Mouse (Mus musculus): ENCODE results near the gene Msn. TPM values are rescaled to one million over a fixed set of nuclear protein-coding genes. Genes with fewer than 3 reads are reported as not detected.
A peak's percentile ranks its signal among the peaks of the same experiment; 100 is the strongest.

Gene Msn
- polyA plus RNA-seq, 1 experiment, result 33.0 TPM

DNA sequence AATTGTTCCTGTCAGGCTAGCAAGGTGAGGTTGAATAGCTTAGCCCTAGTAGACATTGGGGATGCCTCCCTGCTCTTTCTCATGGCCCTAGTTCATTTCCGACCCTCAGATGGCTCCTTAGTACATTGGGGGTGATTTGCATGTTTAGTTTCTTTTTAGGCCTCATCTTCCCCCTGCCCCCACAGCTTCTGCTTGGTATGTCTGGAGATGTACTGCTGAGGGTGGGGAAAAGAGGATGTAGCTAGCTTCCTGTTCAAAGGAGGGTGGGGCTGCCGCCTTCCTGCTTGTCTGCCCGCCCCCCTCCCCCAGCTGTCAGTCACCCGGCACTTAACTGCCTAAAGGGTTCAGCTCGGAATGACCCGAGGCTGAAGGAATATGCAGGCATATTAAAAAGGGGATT is 34.8 kb downstream of the Msn start:
- TF ChIP-seq POLR2A (IDR thresholded peaks at IDR 0.05; ENCODE audit: borderline replicate concordance, insufficient read depth, low read length), result no peak
- no peak for TF ChIP-seq CTCF (IDR thresholded peaks at IDR 0.05; ENCODE audit: borderline replicate concordance, insufficient read depth, low read depth, low read length)
- Histone ChIP-seq H3K4me3 (replicated peaks; ENCODE audit: insufficient read depth, low read depth, low read length) (no peak overlapping the region), H3K27me3 (ENCODE audit: control insufficient read depth, insufficient read depth, low read length) (no peaks in the 10 kb centered on the region), H3K27ac (ENCODE audit: insufficient read depth, low read length) (no peak overlapping the region), H3K4me1 (ENCODE audit: control insufficient read depth, insufficient read depth, low read length) (no peaks in the 10 kb centered on the region)
- no peak for DNase-seq
- WGBS, result 63% methylated on average over 6 of the region's 6 CpGs

DNA sequence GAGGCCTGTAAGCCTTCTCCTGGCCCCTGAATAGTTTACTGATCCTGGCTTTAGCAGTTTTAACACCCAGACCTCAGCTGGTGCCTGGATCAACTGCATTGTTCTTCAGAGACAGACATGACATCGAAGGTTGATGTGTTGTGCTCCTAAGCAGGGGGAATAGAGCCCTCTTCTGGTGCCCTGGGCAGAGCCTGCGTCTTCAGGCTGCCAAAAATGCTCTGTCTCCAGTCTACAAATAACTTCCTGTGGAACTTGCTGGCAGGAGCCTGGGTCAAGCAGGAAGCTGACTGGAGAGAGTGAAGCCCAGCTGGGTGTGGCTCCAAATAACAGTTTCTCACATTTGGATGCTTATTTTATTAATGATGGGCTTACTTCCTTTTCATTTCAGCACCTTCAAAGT is 37.4 kb downstream of the Msn start:
- DNase-seq, result peak; percentile 9 to 25

DNA sequence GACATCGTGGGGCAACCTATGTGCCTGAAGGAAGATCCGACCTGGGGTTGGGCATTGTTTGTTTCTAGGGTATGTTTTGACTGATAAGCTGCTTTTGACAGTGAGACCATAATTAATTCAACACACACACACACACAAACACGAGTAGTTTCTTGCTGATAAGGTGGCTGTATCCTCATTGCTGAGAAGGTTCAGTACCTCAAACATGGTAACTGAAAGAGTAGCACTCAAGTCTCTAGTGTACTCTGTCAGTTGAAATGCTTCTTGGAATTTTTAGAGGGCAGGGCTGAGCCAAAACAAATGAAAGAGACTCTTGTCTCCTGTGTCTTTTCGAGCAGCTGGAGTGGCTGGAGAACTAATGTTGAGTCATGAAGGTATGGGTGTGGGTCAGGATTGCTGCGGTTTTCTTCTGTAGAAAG is 38.4 kb downstream of the Msn start:
- Histone ChIP-seq H3K27ac (ENCODE audit: insufficient read depth, low read length) (no peak overlapping the region), H3K4me1 (ENCODE audit: control insufficient read depth, insufficient read depth, low read length) (no peaks in the 10 kb centered on the region), H3K27me3 (ENCODE audit: control insufficient read depth, insufficient read depth, low read length) (no peaks in the 10 kb centered on the region), H3K4me3 (replicated peaks; ENCODE audit: insufficient read depth, low read depth, low read length) (no peak overlapping the region)
- no peak for DNase-seq
- TF ChIP-seq POLR2A (IDR thresholded peaks at IDR 0.05; ENCODE audit: borderline replicate concordance, insufficient read depth, low read length), result no peak
- TF ChIP-seq CTCF (IDR thresholded peaks at IDR 0.05; ENCODE audit: borderline replicate concordance, insufficient read depth, low read depth, low read length), result no peak
- WGBS, result 73% methylated on average over 5 of the region's 5 CpGs

More for the DNA sequence above, 37.4 kb downstream of the Msn start:
- TF ChIP-seq CTCF (IDR thresholded peaks at IDR 0.05; ENCODE audit: borderline replicate concordance, insufficient read depth, low read depth, low read length), result peak; percentile 24; the same call in 1 of the 2 replicates
- no peak for TF ChIP-seq POLR2A (IDR thresholded peaks at IDR 0.05; ENCODE audit: borderline replicate concordance, insufficient read depth, low read length)
- Histone ChIP-seq H3K4me3 (replicated peaks; ENCODE audit: insufficient read depth, low read depth, low read length) (no peak overlapping the region), H3K4me1 (ENCODE audit: control insufficient read depth, insufficient read depth, low read length) (no peaks in the 10 kb centered on the region), H3K27me3 (ENCODE audit: control insufficient read depth, insufficient read depth, low read length) (no peaks in the 10 kb centered on the region), H3K27ac (ENCODE audit: insufficient read depth, low read length) (no peak overlapping the region)
- WGBS, result 13% methylated on average over 2 of the region's 2 CpGs

DNA sequence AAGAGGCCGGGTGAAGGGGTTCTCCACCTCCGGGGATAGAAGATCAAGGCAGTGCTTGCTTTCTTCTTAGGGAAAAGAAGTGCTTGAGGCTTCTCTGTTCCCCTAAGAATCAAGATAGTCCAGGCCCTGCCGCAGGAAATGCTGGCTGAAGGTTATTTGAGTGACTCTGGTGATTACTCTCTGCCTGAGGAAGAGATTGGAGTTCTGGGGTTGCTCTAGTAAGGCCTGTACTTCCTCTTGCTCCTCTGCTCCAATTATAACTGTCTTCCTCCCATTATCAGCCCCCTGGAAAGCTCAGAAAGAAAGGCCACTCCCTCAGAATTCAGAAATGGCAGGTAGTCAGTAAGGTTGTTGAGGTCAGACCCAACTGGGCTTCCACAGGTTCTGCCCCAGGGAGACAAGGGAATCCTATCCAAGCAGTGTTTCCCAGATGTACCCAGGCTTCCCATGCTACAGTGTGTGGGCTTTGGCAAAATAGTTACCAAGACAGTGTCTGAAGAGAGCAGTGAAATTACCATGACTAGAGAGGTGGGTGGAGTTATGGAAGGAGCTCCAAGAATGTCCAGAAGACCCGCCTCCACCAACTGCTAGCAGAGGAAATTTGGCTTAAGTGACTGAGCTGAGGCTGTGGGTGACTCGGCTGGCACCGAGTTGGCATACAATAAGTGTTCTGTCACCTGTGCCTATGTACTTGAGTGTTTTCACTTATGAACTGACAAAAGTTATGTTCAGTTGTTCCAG is 39.2 kb downstream of the Msn start:
- no peak for DNase-seq
- H3K27me3 ChIP-seq (ENCODE audit: control insufficient read depth, insufficient read depth, low read length), result no peaks in the 10 kb centered on the region
- no peaks in the 10 kb centered on the region for H3K4me1 ChIP-seq (ENCODE audit: control insufficient read depth, insufficient read depth, low read length)
- H3K4me3 ChIP-seq (replicated peaks; ENCODE audit: insufficient read depth, low read depth, low read length), result no peak overlapping the region
- 52% methylated on average over 6 of the region's 6 CpGs for WGBS
- H3K27ac ChIP-seq (ENCODE audit: insufficient read depth, low read length), result no peak overlapping the region
- TF ChIP-seq CTCF (IDR thresholded peaks at IDR 0.05; ENCODE audit: borderline replicate concordance, insufficient read depth, low read depth, low read length) (no peak), POLR2A (IDR thresholded peaks at IDR 0.05; ENCODE audit: borderline replicate concordance, insufficient read depth, low read length) (no peak)

DNA sequence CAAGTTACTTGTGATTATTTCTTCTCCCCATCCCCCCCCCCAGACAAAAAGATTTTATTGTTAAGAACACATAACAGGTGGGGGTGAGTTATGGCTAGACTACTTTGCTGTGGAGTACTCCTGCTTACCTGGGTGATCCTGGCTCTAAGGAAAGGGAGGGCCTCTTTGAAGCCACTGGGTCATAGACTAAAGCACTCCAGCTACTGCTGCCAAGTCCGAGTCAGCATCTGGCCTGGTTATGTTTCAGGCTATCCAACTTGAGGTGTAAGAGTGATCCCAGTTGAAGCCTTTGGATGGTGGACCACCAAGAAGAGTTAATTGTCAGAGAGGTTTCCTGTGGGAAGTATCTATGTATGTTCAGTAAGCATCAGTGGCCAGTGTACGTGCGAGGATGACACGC is 39.7 kb downstream of the Msn start:
- no peaks in the 10 kb centered on the region for H3K4me1 ChIP-seq (ENCODE audit: control insufficient read depth, insufficient read depth, low read length)
- H3K27ac ChIP-seq (ENCODE audit: insufficient read depth, low read length), result no peak overlapping the region
- no peak for DNase-seq
- TF ChIP-seq POLR2A (IDR thresholded peaks at IDR 0.05; ENCODE audit: borderline replicate concordance, insufficient read depth, low read length), result no peak
- no peak for TF ChIP-seq CTCF (IDR thresholded peaks at IDR 0.05; ENCODE audit: borderline replicate concordance, insufficient read depth, low read depth, low read length)
- no peaks in the 10 kb centered on the region for H3K27me3 ChIP-seq (ENCODE audit: control insufficient read depth, insufficient read depth, low read length)
- 87% methylated on average over 4 of the region's 4 CpGs for WGBS
- H3K4me3 ChIP-seq (replicated peaks; ENCODE audit: insufficient read depth, low read depth, low read length), result no peak overlapping the region

DNA sequence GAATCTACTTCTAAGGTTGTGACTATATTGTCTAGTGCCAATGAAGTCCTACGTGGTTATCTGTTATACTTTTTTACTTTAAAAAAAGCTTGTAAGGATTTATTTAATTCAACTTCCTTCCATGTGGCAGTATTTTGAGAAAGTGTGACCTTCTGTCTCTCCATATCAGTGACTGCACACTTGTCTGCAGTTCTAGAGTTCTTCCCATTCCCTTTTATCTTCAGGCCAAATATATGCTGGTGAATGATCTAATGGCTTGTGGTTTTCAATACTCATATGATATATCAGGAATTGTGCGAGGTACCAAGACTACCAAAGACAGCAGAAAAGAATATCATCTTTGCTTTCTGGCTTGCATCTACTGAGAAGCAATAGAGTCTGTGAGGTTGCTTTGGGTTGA is 43.4 kb downstream of the Msn start:
- Histone ChIP-seq H3K27me3 (ENCODE audit: control insufficient read depth, insufficient read depth, low read length) (no peaks in the 10 kb centered on the region), H3K4me1 (ENCODE audit: control insufficient read depth, insufficient read depth, low read length) (no peaks in the 10 kb centered on the region), H3K27ac (ENCODE audit: insufficient read depth, low read length) (no peak overlapping the region), H3K4me3 (replicated peaks; ENCODE audit: insufficient read depth, low read depth, low read length) (no peak overlapping the region)
- no peak for DNase-seq
- WGBS, result 90% methylated on average over 2 of the region's 2 CpGs
- TF ChIP-seq CTCF (IDR thresholded peaks at IDR 0.05; ENCODE audit: borderline replicate concordance, insufficient read depth, low read depth, low read length) (no peak), POLR2A (IDR thresholded peaks at IDR 0.05; ENCODE audit: borderline replicate concordance, insufficient read depth, low read length) (no peak)

DNA sequence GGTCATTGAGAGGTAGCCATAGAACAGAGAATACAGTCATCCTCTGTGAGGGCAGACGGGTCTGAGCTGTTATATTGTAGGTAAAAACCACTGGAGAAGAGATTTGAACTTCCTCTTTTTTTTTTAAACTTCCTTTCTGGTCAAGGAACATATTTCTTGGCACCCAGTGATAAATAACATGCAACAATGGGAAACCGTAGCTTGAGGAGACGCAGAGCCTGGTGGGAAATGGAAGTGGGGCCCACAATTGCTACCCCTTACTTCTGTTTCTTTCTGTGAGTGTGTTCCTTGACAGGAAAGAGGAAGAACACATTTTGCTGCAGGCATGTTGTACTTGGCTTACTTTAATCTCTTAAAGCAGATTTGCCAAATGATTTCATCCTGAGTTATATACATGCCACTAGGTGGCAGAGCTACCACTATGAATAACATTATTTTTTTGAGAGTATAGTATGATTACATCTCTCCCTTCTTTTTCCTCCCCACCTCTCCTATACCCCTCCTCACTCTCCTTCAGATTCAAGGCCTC is 49.2 kb downstream of the Msn start:
- TF ChIP-seq CTCF (IDR thresholded peaks at IDR 0.05; ENCODE audit: borderline replicate concordance, insufficient read depth, low read depth, low read length), result no peak
- no peak for TF ChIP-seq POLR2A (IDR thresholded peaks at IDR 0.05; ENCODE audit: borderline replicate concordance, insufficient read depth, low read length)
- Histone ChIP-seq H3K27me3 (ENCODE audit: control insufficient read depth, insufficient read depth, low read length) (no peaks in the 10 kb centered on the region), H3K4me1 (ENCODE audit: control insufficient read depth, insufficient read depth, low read length) (no peaks in the 10 kb centered on the region), H3K4me3 (replicated peaks; ENCODE audit: insufficient read depth, low read depth, low read length) (no peak overlapping the region), H3K27ac (ENCODE audit: insufficient read depth, low read length) (no peak overlapping the region)
- WGBS, result 91% methylated on average over 3 of the region's 3 CpGs
- peak in 1 of 2 experiments; percentile 9 for DNase-seq

DNA sequence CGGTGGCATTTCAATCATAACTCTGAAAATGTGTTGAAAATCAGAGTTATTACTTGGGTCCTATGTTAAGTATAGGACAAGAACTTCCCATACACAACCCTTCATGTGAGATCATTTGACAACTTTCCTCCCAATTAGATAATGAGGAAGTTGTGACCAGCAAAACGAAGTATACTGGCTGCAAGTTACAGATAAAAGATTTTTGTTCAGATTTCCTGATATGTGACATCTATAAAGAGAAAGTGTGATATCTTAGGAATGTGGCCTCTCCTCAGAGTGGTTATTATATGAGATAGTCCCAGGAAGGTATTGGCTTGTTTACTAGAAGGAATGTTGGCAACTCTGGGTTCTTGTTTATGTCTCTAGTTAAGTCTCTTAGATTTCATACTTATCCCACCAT is 52.4 kb downstream of the Msn start:
- DNase-seq, result no peak
- WGBS, result 93% methylated on average over 2 of the region's 2 CpGs
- H3K27ac ChIP-seq (ENCODE audit: insufficient read depth, low read length), result no peak overlapping the region

More for the DNA sequence above, 52.4 kb downstream of the Msn start:
- Histone ChIP-seq H3K27me3 (ENCODE audit: control insufficient read depth, insufficient read depth, low read length) (no peaks in the 10 kb centered on the region), H3K4me1 (ENCODE audit: control insufficient read depth, insufficient read depth, low read length) (no peaks in the 10 kb centered on the region), H3K4me3 (replicated peaks; ENCODE audit: insufficient read depth, low read depth, low read length) (no peak overlapping the region)
- TF ChIP-seq POLR2A (IDR thresholded peaks at IDR 0.05; ENCODE audit: borderline replicate concordance, insufficient read depth, low read length) (no peak), CTCF (IDR thresholded peaks at IDR 0.05; ENCODE audit: borderline replicate concordance, insufficient read depth, low read depth, low read length) (no peak)
